1 mouse cellular context compared by ENCODE assay signal in the genomic region with DNA sequence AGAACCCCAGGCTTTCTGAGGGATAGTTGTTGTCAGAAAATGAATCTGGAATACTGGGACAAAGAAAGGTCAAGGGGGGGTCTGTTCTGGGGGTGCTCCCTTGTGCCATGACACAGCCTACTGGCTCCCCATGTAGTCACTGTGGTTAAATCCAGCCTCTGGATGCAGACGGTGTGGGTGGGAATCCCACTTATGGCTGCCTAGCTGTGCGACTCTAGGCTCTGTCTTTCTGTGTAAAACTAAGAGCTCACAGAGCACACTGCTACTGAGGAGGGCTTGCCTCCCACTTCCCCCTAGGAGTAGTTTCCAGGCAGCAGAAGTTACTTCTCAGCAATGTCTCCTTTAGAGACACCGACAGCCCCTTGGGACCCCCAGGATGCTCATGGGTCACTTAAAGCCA.
A peak's percentile ranks its signal among the peaks of the same experiment; 100 is the strongest.
TF ChIP-seq lines count a peak whose summit lies in the region.

No protein-coding gene starts in this region.

TF ChIP-seq in CH12.LX, 34 proteins besides CTCF, POLR2A, EP300 and RAD21:
- TF ChIP-seq USF2 (conservative IDR thresholded peaks at IDR 0.05; ENCODE audit: low read depth, low read length) (no peak), POLR2AphosphoS2 (IDR thresholded peaks at IDR 0.05; ENCODE audit: low read depth, low read length) (no peak), SMC3 (IDR thresholded peaks at IDR 0.05; ENCODE audit: low read depth, low read length) (no peak), MAX (IDR thresholded peaks at IDR 0.05; ENCODE audit: low read length) (no peak), IRF4 (IDR thresholded peaks at IDR 0.05; ENCODE audit: low read depth, low read length) (peak; percentile 39; the same call in 1 of the 2 replicates), ZKSCAN1 (IDR thresholded peaks at IDR 0.05; ENCODE audit: borderline replicate concordance, low read depth, low read length) (no peak), NELFE (IDR thresholded peaks at IDR 0.05; ENCODE audit: low read depth, low read length) (no peak), ELF1 (IDR thresholded peaks at IDR 0.05; ENCODE audit: low read depth, low read length) (no peak)
